Mouse (Mus musculus) CH12.LX (cell line): Measurements from ENCODE around the gene Ccdc151. TPM values are rescaled to one million over a fixed set of nuclear protein-coding genes. Genes with fewer than 3 reads are reported as not detected.

Experiments
- DNase-seq: peaks from one replicate; pipeline ENCODE4 v3.0.0-alpha.2; 2013; ENCODE audit errors: extremely low read depth
- H3K27ac ChIP-seq: 2 replicates; pipeline ENCODE4 v1.5.1; 2012; ENCODE audit warnings: low read depth, mild to moderate bottlenecking, control low read depth, moderate library complexity; ENCODE audit not compliant: insufficient read depth
- H3K27me3 ChIP-seq: replicated peaks from 2 replicates; pipeline ENCODE3; 2012; ENCODE audit warnings: inconsistent platforms
- H3K36me3 ChIP-seq, 2 experiments: replicated peaks in 1 of 2; 2 replicates each; pipeline versions ENCODE3 to v1.6.1; 2012; ENCODE audit warnings: inconsistent platforms in 1 of 2, low read length in 1 of 2, mild to moderate bottlenecking in 1 of 2, mixed read lengths in 1 of 2, moderate library complexity in 1 of 2; ENCODE audit not compliant: control insufficient read depth in 1 of 2, insufficient read depth in 1 of 2
- H3K4me1 ChIP-seq, 2 experiments: 2 replicates each; pipeline ENCODE4 v1.6.1; 2012; ENCODE audit warnings: inconsistent platforms in 1 of 2, moderate library complexity in 1 of 2; ENCODE audit not compliant: insufficient read depth in 2 of 2, control insufficient read depth in 1 of 2
- H3K4me2 ChIP-seq: 2 replicates; pipeline ENCODE4 v1.6.1; 2012; ENCODE audit warnings: low read depth, mild to moderate bottlenecking, control low read depth; ENCODE audit not compliant: poor library complexity, insufficient read depth, severe bottlenecking
- H3K4me3 ChIP-seq, 3 experiments: fragments of 150-350 bp in 1 of 3; sonication (generic) in 1 of 3; replicated peaks in 1 of 3; 2 replicates each; pipeline versions ENCODE3 to v1.5.1; 2011 to 2012; ENCODE audit warnings: low read depth in 2 of 3, low read length in 2 of 3, mild to moderate bottlenecking in 2 of 3, moderate library complexity in 2 of 3, control low read depth in 1 of 3, improper control_type of control experiment in 1 of 3, inconsistent platforms in 1 of 3, mixed read lengths in 1 of 3; ENCODE audit not compliant: poor library complexity in 1 of 3
- H3K79me2 ChIP-seq: replicated peaks from 2 replicates; pipeline ENCODE4 v1.6.1; 2012; ENCODE audit warnings: mild to moderate bottlenecking, moderate library complexity; ENCODE audit not compliant: control insufficient read depth, poor library complexity, insufficient read depth, severe bottlenecking; ENCODE audit errors: extremely low read depth
- H3K9ac ChIP-seq: 2 replicates; pipeline ENCODE4 v1.6.1; 2012; ENCODE audit warnings: low read depth, mild to moderate bottlenecking, control low read depth, moderate library complexity; ENCODE audit not compliant: insufficient read depth
- H3K9me3 ChIP-seq: replicated peaks from 2 replicates; pipeline ENCODE3; 2012; ENCODE audit warnings: low read length, inconsistent platforms, mixed read lengths
- BHLHE40 ChIP-seq: IDR thresholded peaks from 2 replicates; pipeline ENCODE4 v1.6.1; 2011; ENCODE audit warnings: mild to moderate bottlenecking, low read depth, low read length, improper control_type of control experiment
- E2F4 ChIP-seq: IDR thresholded peaks from 2 replicates; pipeline ENCODE4 v1.6.1; 2011; ENCODE audit warnings: low read depth, low read length, improper control_type of control experiment; ENCODE audit not compliant: insufficient replicate concordance
- ELF1 ChIP-seq: IDR thresholded peaks from 2 replicates; pipeline ENCODE4 v1.6.1; 2014; ENCODE audit warnings: low read depth, mild to moderate bottlenecking, inconsistent platforms, low read length, improper control_type of control experiment
- ETS1 ChIP-seq: conservative IDR thresholded peaks from 2 replicates; pipeline ENCODE4 v1.6.1; 2012; ENCODE audit warnings: low read depth, mild to moderate bottlenecking, inconsistent platforms, low read length, improper control_type of control experiment, moderate library complexity
- GABPA ChIP-seq: IDR thresholded peaks from 2 replicates; pipeline ENCODE4 v1.6.1; 2012; ENCODE audit warnings: low read depth, low read length, improper control_type of control experiment, inconsistent platforms; ENCODE audit not compliant: insufficient replicate concordance
- JUND ChIP-seq: conservative IDR thresholded peaks from 2 replicates; pipeline ENCODE4 v1.6.1; 2011; ENCODE audit warnings: low read depth, low read length, improper control_type of control experiment
- KAT2A ChIP-seq: IDR thresholded peaks from 2 replicates; pipeline ENCODE4 v1.6.1; 2012; ENCODE audit warnings: low read length, improper control_type of control experiment, inconsistent platforms; ENCODE audit not compliant: insufficient replicate concordance
- MAFK ChIP-seq: IDR thresholded peaks from 2 replicates; pipeline ENCODE4 v1.6.1; 2011; ENCODE audit warnings: low read length, improper control_type of control experiment; ENCODE audit not compliant: insufficient replicate concordance
- MAX ChIP-seq: IDR thresholded peaks from 2 replicates; pipeline ENCODE4 v1.6.1; 2011; ENCODE audit warnings: low read length, improper control_type of control experiment
- MAZ ChIP-seq: IDR thresholded peaks from 2 replicates; pipeline ENCODE4 v1.6.1; 2012; ENCODE audit warnings: low read depth, mild to moderate bottlenecking, inconsistent platforms, low read length, improper control_type of control experiment, moderate library complexity
- MEF2A ChIP-seq: IDR thresholded peaks from 2 replicates; pipeline ENCODE4 v1.6.1; 2014; ENCODE audit warnings: low read depth, mild to moderate bottlenecking, inconsistent platforms, low read length, improper control_type of control experiment, borderline replicate concordance
- MYC ChIP-seq: IDR thresholded peaks from 2 replicates; pipeline ENCODE4 v1.6.1; 2011; ENCODE audit warnings: low read depth, mild to moderate bottlenecking, improper control_type of control experiment, low read length
- NELFE ChIP-seq: IDR thresholded peaks from 2 replicates; pipeline ENCODE4 v1.6.1; 2011; ENCODE audit warnings: low read depth, low read length, improper control_type of control experiment
- NRF1 ChIP-seq: IDR thresholded peaks from 2 replicates; pipeline ENCODE4 v1.6.1; 2014; ENCODE audit warnings: low read depth, mild to moderate bottlenecking, inconsistent platforms, low read length, improper control_type of control experiment, moderate library complexity
- PAX5 ChIP-seq: IDR thresholded peaks from 2 replicates; pipeline ENCODE4 v1.6.1; 2012; ENCODE audit warnings: low read length, inconsistent platforms, mixed read lengths
- POLR2A ChIP-seq: IDR thresholded peaks from 2 replicates; pipeline ENCODE4 v1.6.1; 2011; ENCODE audit warnings: low read depth, mild to moderate bottlenecking, improper control_type of control experiment, low read length
- POLR2AphosphoS2 ChIP-seq: IDR thresholded peaks from 2 replicates; pipeline ENCODE4 v1.6.1; 2011; ENCODE audit warnings: low read depth, low read length, improper control_type of control experiment
- RAD21 ChIP-seq: IDR thresholded peaks from 2 replicates; pipeline ENCODE4 v1.6.1; 2011; ENCODE audit warnings: low read depth, mild to moderate bottlenecking, low read length, improper control_type of control experiment, moderate library complexity
- RCOR1 ChIP-seq: conservative IDR thresholded peaks from 2 replicates; pipeline ENCODE4 v1.6.1; 2012; ENCODE audit warnings: low read depth, mild to moderate bottlenecking, inconsistent platforms, low read length, improper control_type of control experiment
- SMC3 ChIP-seq: IDR thresholded peaks from 2 replicates; pipeline ENCODE4 v1.6.1; 2011; ENCODE audit warnings: low read depth, low read length, improper control_type of control experiment
- TBP ChIP-seq: conservative IDR thresholded peaks from 2 replicates; pipeline ENCODE4 v1.6.1; 2011; ENCODE audit warnings: low read depth, low read length, improper control_type of control experiment
- USF1 ChIP-seq: IDR thresholded peaks from 2 replicates; pipeline ENCODE4 v1.6.1; 2014; ENCODE audit warnings: low read depth, mild to moderate bottlenecking, inconsistent platforms, low read length, improper control_type of control experiment
- USF2 ChIP-seq: conservative IDR thresholded peaks from 2 replicates; pipeline ENCODE4 v1.6.1; 2011; ENCODE audit warnings: low read depth, low read length, improper control_type of control experiment
- ZKSCAN1 ChIP-seq: IDR thresholded peaks from 2 replicates; pipeline ENCODE4 v1.6.1; 2012; ENCODE audit warnings: low read depth, inconsistent platforms, low read length, improper control_type of control experiment, borderline replicate concordance
- ZNF384 ChIP-seq: IDR thresholded peaks from 2 replicates; pipeline ENCODE4 v1.6.1; 2012; ENCODE audit warnings: low read depth, low read length, improper control_type of control experiment, inconsistent platforms
- dilution Hi-C: fragments of 300-500 bp; cut with MboI; formaldehyde crosslinking; loops from 2 replicates; pipeline ENCODE4 v1.14.3; 2020; ENCODE audit warnings: low sequenced_read_pairs; ENCODE audit not compliant: extremely low pct_unique_long_range_greater_than_20kb, extremely low pct_ligation_motif_present
- in situ Hi-C: fragments of 300-500 bp; cut with MboI; formaldehyde crosslinking; loops from 3 replicates; pipeline ENCODE4 v1.14.3; 2019; ENCODE audit warnings: low sequenced_read_pairs, low pct_ligation_motif_present, low pct_unique_long_range_greater_than_20kb, mixed read lengths
- polyA plus RNA-seq: library from polyadenylated mRNA; unstranded; fragments of >175 nt; gene quantifications from 2 replicates; pipeline ENCODE4 v1.2.1, GENCODE M21; 2012; ENCODE audit warnings: low read depth; ENCODE audit not compliant: insufficient read length
- total RNA-seq, 2 experiments: library from RNA; depleted of rRNA; stranded (reverse); fragments of 300-350 nt in 1 of 2; fragments of >200 nt in 1 of 2; gene quantifications; 2 replicates each; pipeline ENCODE4 v1.2.3; 2012 to 2014

Gene Ccdc151
- total and polyA plus RNA-seq, 3 experiments: 0.13 to 0.25 (median 0.16) TPM

- dilution Hi-C loops: no loop called here
Observed at GRCm38 (mm10) chr9:22047329-22047728, 44.9 kb upstream of the Ccdc151 start.

GRCm38 (mm10) chr9:22041832-22042231, 39.4 kb upstream of the Ccdc151 start:
- peaks cover 3% of the 10 kb centered on the region for H3K9me3 ChIP-seq
- H3K4me1 ChIP-seq: no peaks in the 10 kb centered on the region
- in situ Hi-C loops: no loop called here
- peaks cover 1% of the 10 kb centered on the region for H3K27me3 ChIP-seq
- no peak overlapping the region for H3K4me2 ChIP-seq
- H3K79me2 ChIP-seq: no peaks in the 10 kb centered on the region
- dilution Hi-C loops: no loop called here
- DNase-seq: no peak
- no peak overlapping the region for H3K9ac ChIP-seq
- no peak overlapping the region for H3K27ac ChIP-seq
- TF ChIP-seq NRF1 (no peak), POLR2AphosphoS2 (no peak), MEF2A (no peak), PAX5 (no peak), MAZ (no peak), TBP (no peak), ELF1 (no peak), POLR2A (no peak), MYC (no peak), ETS1 (no peak), NELFE (no peak)
- H3K4me3 ChIP-seq: no peak overlapping the region
- no peaks in the 10 kb centered on the region for H3K36me3 ChIP-seq

More at GRCm38 (mm10) chr9:22047329-22047728, 44.9 kb upstream of the Ccdc151 start:
- TF ChIP-seq JUND: no peak
- TF ChIP-seq MEF2A: no peak
- TF ChIP-seq RCOR1: no peak
- TF ChIP-seq KAT2A: no peak
- TF ChIP-seq MYC: no peak
- no peak for TF ChIP-seq MAFK
- TF ChIP-seq NELFE: no peak
- TF ChIP-seq ETS1: no peak
- no peak for TF ChIP-seq GABPA
- TF ChIP-seq USF1: no peak
- TF ChIP-seq SMC3: no peak
- TF ChIP-seq E2F4: no peak
- TF ChIP-seq RAD21: no peak
- TF ChIP-seq USF2: no peak
- no peak for TF ChIP-seq ZNF384
- TF ChIP-seq ZKSCAN1: no peak
- no peak for TF ChIP-seq MAX
- no peak for TF ChIP-seq BHLHE40
- no peak for TF ChIP-seq ELF1
- Histone ChIP-seq H3K79me2 (no peaks in the 10 kb centered on the region), H3K4me2 (no peak overlapping the region), H3K27me3 (no peaks in the 10 kb centered on the region), H3K9ac (no peak overlapping the region), H3K4me3 (no peak overlapping the region), H3K27ac (no peak overlapping the region), H3K4me1 (no peaks in the 10 kb centered on the region), H3K9me3 (peaks cover 2% of the 10 kb centered on the region), H3K36me3 (no peaks in the 10 kb centered on the region)
- no peak for DNase-seq
- in situ Hi-C loops: no loop called here
